Mouse (Mus musculus) liver, postnatal 0 days (tissue): ENCODE data around the gene Arl6.

Source experiments
- CTCF ChIP-seq: sonication (generic); IDR thresholded peaks from 2 replicates; pipeline ENCODE4 v1.5.1; 2016; ENCODE audit warnings: antibody characterized with exemption, low read depth
- EP300 ChIP-seq: IDR thresholded peaks from 2 replicates; pipeline ENCODE4 v1.6.1; 2016; ENCODE audit warnings: antibody characterized with exemption, low read depth, mild to moderate bottlenecking

GRCm38 (mm10) chr16:59617167-59617566 is 22.0 kb downstream of the Arl6 start:
- TF ChIP-seq CTCF (peak; percentile 83), EP300 (no peak)
